Mouse (Mus musculus): Measurements from ENCODE around the gene Sgf29. TPM values are rescaled to one million over a fixed set of nuclear protein-coding genes. Genes with fewer than 3 reads are reported as not detected.

Sgf29 gene
- 42.9 and 49.5 TPM in 2 replicates for polyA plus RNA-seq (2015; fragmentation: Nextera tagmentation; extraction: Ambion mirVana)

DNA sequence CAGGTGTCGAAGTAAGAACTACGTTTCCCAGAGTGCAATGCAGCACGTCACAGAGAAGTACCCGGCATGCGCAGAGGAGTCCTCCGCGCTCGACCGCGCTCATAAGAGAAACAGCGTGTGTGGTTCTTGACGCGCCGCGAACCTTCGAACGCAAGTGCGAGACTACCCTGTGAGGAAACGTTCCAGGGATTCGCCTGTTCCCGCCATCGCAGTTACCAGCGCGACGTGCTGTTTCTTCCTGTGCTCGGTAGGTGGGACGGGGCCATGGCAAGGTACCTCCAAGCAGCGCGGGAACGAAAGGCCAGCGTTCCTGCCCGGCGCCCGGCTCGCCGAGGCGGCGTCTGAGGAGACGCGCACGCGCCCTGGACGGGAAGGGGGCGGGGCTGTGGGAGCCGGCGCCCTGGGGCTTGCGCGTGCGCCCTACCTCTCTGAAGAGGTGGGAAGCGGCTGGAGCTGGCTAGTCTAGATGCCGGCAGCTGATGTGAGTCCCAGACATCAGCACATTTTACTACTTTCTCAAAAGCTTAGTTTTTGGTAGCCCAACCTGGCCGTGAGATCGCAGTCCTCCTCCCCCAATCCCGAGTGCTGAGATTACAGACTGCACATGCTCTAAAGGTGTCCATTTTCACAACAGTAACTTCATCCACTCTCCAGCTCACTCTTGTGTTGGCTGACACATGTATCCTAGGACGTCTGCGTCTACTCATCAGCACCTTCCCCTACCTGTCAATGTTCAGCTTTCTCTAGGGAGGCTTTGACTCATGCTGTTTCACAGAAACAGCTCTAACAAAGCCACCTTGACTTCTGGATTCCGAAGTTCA is at the start of gene Sgf29:
Sgf29 (plus strand) TSS at position 79 of the 821 bp plus-strand sequence.
- H3K27ac ChIP-seq (ENCODE audit: low read length): peak within 1 kb of the TSS; percentile 93
- peak within 1 kb of the TSS; percentile 35 for H3K9ac ChIP-seq (replicated peaks; ENCODE audit: low read depth)
- H3K27me3 ChIP-seq (replicated peaks; ENCODE audit: insufficient read depth, low read length): no peaks in the 10 kb centered on the region
- peak; percentile 99 for ATAC-seq
- TF ChIP-seq CTCF (IDR thresholded peaks at IDR 0.05) (peak; percentile 26), EP300 (IDR thresholded peaks at IDR 0.05) (no peak)
- under 1% methylated on average over 57 of the region's 57 CpGs for WGBS
- DNase-seq (ENCODE audit: low spot score): peak; percentile 97
- H3K9me3 ChIP-seq (ENCODE audit: low read length): no peaks in the 10 kb centered on the region
- no peaks in the 10 kb centered on the region for H3K36me3 ChIP-seq (ENCODE audit: insufficient read depth, low read length)
- H3K4me3 ChIP-seq (ENCODE audit: low read depth, low read length): peak within 1 kb of the TSS; percentile 51
- peak within 1 kb of the TSS; percentile 70 for H3K4me2 ChIP-seq (replicated peaks; ENCODE audit: low read depth, low read length)
- 0 out of 2 replicates have a peak, but pooled peaks cover 3% of the 10 kb centered on the region for H3K4me1 ChIP-seq (ENCODE audit: insufficient read depth, low read depth, low read length)

DNA sequence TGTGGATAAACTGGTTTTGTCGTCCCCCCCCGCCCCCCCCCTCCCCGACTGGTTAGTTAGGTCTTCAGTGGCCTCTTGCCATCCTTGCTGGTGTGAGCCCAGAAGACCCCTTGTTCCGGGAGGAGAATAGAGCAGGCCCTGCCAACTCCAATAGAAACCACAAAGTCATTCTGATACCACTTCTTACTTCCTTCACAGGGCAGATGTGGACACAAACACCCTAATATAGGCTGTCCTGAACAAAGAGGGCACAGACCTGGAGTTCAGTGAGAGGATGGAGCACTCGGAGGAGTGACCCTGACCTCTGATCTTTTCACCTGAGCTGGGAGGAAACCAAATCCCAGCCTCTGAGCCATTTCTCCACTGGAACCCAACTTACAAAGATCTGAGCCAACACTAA is 47.2 kb upstream of the Sgf29 start:
- no peak for TF ChIP-seq CTCF (IDR thresholded peaks at IDR 0.05)
- no peak for TF ChIP-seq EP300 (IDR thresholded peaks at IDR 0.05)
- no peak overlapping the region for H3K4me3 ChIP-seq (ENCODE audit: low read depth, low read length)
- H3K9ac ChIP-seq (replicated peaks; ENCODE audit: low read depth): no peak overlapping the region
- no peaks in the 10 kb centered on the region for H3K36me3 ChIP-seq (ENCODE audit: insufficient read depth, low read length)
- H3K4me2 ChIP-seq (replicated peaks; ENCODE audit: low read depth, low read length): no peak overlapping the region
- DNase-seq (ENCODE audit: low spot score) (no peak), ATAC-seq (no peak)
- no peaks in the 10 kb centered on the region for H3K27me3 ChIP-seq (replicated peaks; ENCODE audit: insufficient read depth, low read length)
- WGBS: 22% methylated on average over 5 of the region's 5 CpGs
- no peaks in the 10 kb centered on the region for H3K4me1 ChIP-seq (ENCODE audit: insufficient read depth, low read depth, low read length)
- no peaks in the 10 kb centered on the region for H3K9me3 ChIP-seq (ENCODE audit: low read length)
- H3K27ac ChIP-seq (ENCODE audit: low read length): no peak overlapping the region

DNA sequence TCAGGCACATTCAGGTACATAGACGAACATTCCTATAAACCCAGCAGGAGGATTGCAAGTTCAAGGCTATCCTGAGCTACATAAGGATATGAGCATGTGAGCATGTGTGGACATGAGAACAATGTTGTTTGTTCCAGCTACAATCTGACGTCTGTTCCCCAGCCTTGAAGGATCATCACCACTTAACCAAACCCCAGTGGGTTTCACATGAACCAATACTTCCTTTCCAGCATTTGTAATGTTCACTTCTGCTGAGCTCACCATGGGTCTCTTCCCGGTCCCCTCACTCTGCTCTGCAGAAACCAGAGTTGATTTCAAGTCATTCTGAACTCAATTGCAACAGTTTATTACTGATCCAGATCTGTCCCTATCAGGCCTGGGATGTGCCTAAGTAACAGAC is 46.5 kb upstream of the Sgf29 start:
- H3K36me3 ChIP-seq (ENCODE audit: insufficient read depth, low read length): no peaks in the 10 kb centered on the region
- ATAC-seq (no peak), DNase-seq (ENCODE audit: low spot score) (no peak)
- TF ChIP-seq CTCF (IDR thresholded peaks at IDR 0.05): no peak
- no peak for TF ChIP-seq EP300 (IDR thresholded peaks at IDR 0.05)
- H3K9ac ChIP-seq (replicated peaks; ENCODE audit: low read depth): no peak overlapping the region
- 72% methylated on average over 3 of the region's 3 CpGs for WGBS
- H3K4me1 ChIP-seq (ENCODE audit: insufficient read depth, low read depth, low read length): no peaks in the 10 kb centered on the region
- H3K4me2 ChIP-seq (replicated peaks; ENCODE audit: low read depth, low read length): no peak overlapping the region
- no peak overlapping the region for H3K4me3 ChIP-seq (ENCODE audit: low read depth, low read length)
- H3K27me3 ChIP-seq (replicated peaks; ENCODE audit: insufficient read depth, low read length): no peaks in the 10 kb centered on the region
- H3K9me3 ChIP-seq (ENCODE audit: low read length): no peaks in the 10 kb centered on the region
- no peak overlapping the region for H3K27ac ChIP-seq (ENCODE audit: low read length)

DNA sequence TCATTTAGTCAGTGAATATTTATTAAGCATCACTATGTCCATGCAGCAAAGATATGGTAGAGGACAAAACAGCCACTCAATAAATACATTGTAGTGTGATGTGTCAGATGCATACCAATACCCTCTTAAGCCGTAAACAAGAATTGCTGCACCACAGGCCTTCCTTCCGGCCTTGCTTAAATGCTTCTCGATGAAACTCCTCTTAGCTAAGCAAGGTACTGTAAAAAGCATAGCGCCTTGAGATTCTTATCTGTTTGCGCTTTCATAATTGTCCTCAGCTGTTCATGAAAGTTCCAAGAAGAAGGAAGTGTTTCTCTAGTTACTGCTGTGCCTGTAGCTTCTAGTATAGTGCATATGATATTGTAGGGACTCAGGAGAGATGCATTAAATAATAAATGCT is 42.5 kb upstream of the Sgf29 start:
- DNase-seq (ENCODE audit: low spot score) (peak; percentile 55), ATAC-seq (peak; percentile 68)
- H3K4me3 ChIP-seq (ENCODE audit: low read depth, low read length): no peak overlapping the region
- 0 out of 2 replicates have a peak overlapping the region, but pooled peaks have one; percentile 32 for H3K27ac ChIP-seq (ENCODE audit: low read length)
- H3K27me3 ChIP-seq (replicated peaks; ENCODE audit: insufficient read depth, low read length): no peaks in the 10 kb centered on the region
- H3K4me2 ChIP-seq (replicated peaks; ENCODE audit: low read depth, low read length): no peak overlapping the region
- no peaks in the 10 kb centered on the region for H3K4me1 ChIP-seq (ENCODE audit: insufficient read depth, low read depth, low read length)
- TF ChIP-seq EP300 (IDR thresholded peaks at IDR 0.05) (0 out of 2 replicates have a peak, but pooled peaks have one; percentile 55), CTCF (IDR thresholded peaks at IDR 0.05) (no peak)
- WGBS: 43% methylated on average over 5 of the region's 5 CpGs
- no peaks in the 10 kb centered on the region for H3K36me3 ChIP-seq (ENCODE audit: insufficient read depth, low read length)
- H3K9ac ChIP-seq (replicated peaks; ENCODE audit: low read depth): no peak overlapping the region
- no peaks in the 10 kb centered on the region for H3K9me3 ChIP-seq (ENCODE audit: low read length)

DNA sequence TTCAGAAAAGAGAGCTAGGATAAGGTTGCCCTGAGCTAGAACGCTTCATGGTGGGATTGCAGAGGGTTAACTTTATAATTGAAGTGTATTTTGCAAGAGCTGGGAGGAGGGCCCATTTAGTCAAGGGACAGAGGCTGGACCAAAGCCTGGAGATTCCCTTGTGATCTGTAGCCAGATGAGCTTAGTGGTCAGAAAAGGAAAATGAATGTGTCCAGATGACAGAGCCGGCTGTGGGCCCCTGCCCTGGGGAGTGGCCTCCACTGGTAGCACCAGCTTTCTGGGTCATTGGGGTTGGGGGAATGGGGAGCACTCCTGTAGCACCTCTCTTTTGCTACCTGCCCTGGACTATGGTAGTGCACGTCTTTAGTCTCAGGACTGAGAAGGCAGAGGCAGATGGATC is 42.0 kb upstream of the Sgf29 start:
- DNase-seq (ENCODE audit: low spot score): peak; percentile 90
- Histone ChIP-seq H3K27ac (ENCODE audit: low read length) (peak overlapping the region; percentile 48), H3K9ac (replicated peaks; ENCODE audit: low read depth) (no peak overlapping the region), H3K27me3 (replicated peaks; ENCODE audit: insufficient read depth, low read length) (no peaks in the 10 kb centered on the region), H3K4me1 (ENCODE audit: insufficient read depth, low read depth, low read length) (no peaks in the 10 kb centered on the region), H3K4me2 (replicated peaks; ENCODE audit: low read depth, low read length) (no peak overlapping the region), H3K4me3 (ENCODE audit: low read depth, low read length) (no peak overlapping the region), H3K36me3 (ENCODE audit: insufficient read depth, low read length) (no peaks in the 10 kb centered on the region), H3K9me3 (ENCODE audit: low read length) (no peaks in the 10 kb centered on the region)
- peak; percentile 2 for TF ChIP-seq EP300 (IDR thresholded peaks at IDR 0.05)
- TF ChIP-seq CTCF (IDR thresholded peaks at IDR 0.05): peak; percentile 7; the same call in 1 of the 2 replicates
- ATAC-seq: peak; percentile 87
- WGBS: 37% methylated on average over 3 of the region's 3 CpGs

DNA sequence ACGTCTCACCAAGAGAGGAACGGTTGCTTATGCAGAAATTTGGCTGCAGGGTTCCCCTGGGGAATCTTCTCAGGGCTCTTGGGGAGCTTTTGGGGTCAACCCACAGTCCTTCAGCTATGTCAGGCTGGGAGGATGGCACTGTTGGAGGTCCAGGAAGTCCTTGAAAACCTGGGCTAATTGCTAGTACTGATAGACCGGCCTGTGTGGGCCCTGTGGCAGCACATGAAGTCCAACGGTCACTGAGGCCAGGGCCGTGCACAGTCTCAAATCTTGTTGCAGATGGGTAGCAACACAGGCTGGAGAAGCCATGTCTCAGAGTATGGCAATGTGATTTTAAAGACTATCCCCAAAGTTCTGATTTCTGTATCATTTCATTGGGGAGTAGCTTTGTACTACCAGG is 41.3 kb upstream of the Sgf29 start:
- DNase-seq (ENCODE audit: low spot score) (no peak), ATAC-seq (no peak)
- no peaks in the 10 kb centered on the region for H3K4me1 ChIP-seq (ENCODE audit: insufficient read depth, low read depth, low read length)
- no peak overlapping the region for H3K4me2 ChIP-seq (replicated peaks; ENCODE audit: low read depth, low read length)
- H3K9ac ChIP-seq (replicated peaks; ENCODE audit: low read depth): no peak overlapping the region
- no peaks in the 10 kb centered on the region for H3K9me3 ChIP-seq (ENCODE audit: low read length)
- no peak overlapping the region for H3K4me3 ChIP-seq (ENCODE audit: low read depth, low read length)
- TF ChIP-seq EP300 (IDR thresholded peaks at IDR 0.05) (no peak), CTCF (IDR thresholded peaks at IDR 0.05) (no peak)
- no peaks in the 10 kb centered on the region for H3K27me3 ChIP-seq (replicated peaks; ENCODE audit: insufficient read depth, low read length)
- peak overlapping the region; percentile 48 for H3K27ac ChIP-seq (ENCODE audit: low read length)
- no peaks in the 10 kb centered on the region for H3K36me3 ChIP-seq (ENCODE audit: insufficient read depth, low read length)
- WGBS: 81% methylated on average over 5 of the region's 5 CpGs
